Mouse (Mus musculus) embryonic fibroblast, embryonic 13.5 days (primary cell): ENCODE measurements around the gene Grin2a. TPM values are rescaled to one million over a fixed set of nuclear protein-coding genes. Genes with fewer than 3 reads are reported as not detected.

Experiments used
- H3K27ac ChIP-seq: 2 replicates; pipeline ENCODE4 v1.5.1; 2012; ENCODE audit warnings: low read length, control low read depth, inconsistent platforms; ENCODE audit not compliant: insufficient read depth
- H3K4me1 ChIP-seq: 2 replicates; pipeline ENCODE4 v1.6.1; 2011; ENCODE audit warnings: low read length; ENCODE audit not compliant: control insufficient read depth, insufficient read depth
- H3K4me3 ChIP-seq: 2 replicates; pipeline ENCODE4 v1.5.1; 2011; ENCODE audit warnings: mild to moderate bottlenecking, control low read depth, low read length; ENCODE audit not compliant: insufficient read depth
- CTCF ChIP-seq: IDR thresholded peaks from 2 replicates; pipeline ENCODE4 v1.5.1; 2011; ENCODE audit warnings: mild to moderate bottlenecking, control low read depth, low read length, moderate library complexity, borderline replicate concordance; ENCODE audit not compliant: insufficient read depth
- POLR2A ChIP-seq: IDR thresholded peaks from 2 replicates; pipeline ENCODE4 v1.6.1; 2011; ENCODE audit warnings: low read depth, mild to moderate bottlenecking, control low read depth, low read length, moderate library complexity
- polyA plus RNA-seq: library from polyadenylated mRNA; stranded (reverse); fragments of >200 nt; gene quantifications from 2 replicates; pipeline ENCODE4 v1.2.4, GENCODE M21; 2011; ENCODE audit warnings: low read depth; ENCODE audit not compliant: missing spikeins, insufficient read length

Grin2a gene
- polyA plus RNA-seq = 0.08 and 0.11 TPM in 2 replicates

GRCm38 (mm10) chr16:9994951-9995813, at the start of gene Grin2a:
Grin2a (minus strand) TSS chr16:9995560.
- Histone ChIP-seq H3K4me3 (no peak within 1 kb of the TSS; the same call in 1 of the 2 replicates), H3K4me1 (no peaks in the 10 kb centered on the region), H3K27ac (no peak within 1 kb of the TSS)
- TF ChIP-seq POLR2A (no peak), CTCF (no peak)

DNA sequence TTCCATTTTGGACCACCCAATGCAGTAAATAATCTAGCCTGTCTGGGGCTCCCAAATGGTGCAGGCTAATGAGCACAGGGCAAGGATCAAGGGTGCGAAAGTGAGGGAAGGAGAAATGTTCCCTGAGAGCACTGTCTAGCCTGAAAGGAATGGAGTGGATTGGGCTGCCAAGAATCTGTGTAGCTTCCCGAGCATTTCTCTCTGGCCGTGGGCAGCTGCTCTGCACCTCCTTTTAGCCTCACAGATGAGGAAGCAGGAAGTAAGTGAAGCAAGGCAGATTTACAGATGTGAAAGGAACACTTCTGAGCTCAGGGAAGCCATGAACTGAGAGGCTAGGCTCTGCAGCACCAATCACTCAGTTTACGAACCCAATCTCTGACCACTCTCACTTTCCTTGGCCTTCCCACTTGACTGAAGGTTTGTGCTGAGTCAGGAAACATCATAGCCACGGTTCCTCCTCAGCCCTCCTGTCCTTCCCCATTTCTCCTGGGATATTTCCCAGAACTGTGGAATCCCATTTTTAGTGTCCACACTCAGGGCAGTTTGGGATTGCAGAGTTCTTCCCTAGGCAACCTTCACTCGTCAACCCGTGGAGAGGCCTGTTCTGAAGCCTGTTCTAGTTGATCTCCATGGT, 40.3 kb upstream of the Grin2a start:
- H3K27ac ChIP-seq = no peak overlapping the region
- H3K4me3 ChIP-seq = no peak overlapping the region
- TF ChIP-seq POLR2A (no peak), CTCF (no peak)
- H3K4me1 ChIP-seq = no peaks in the 10 kb centered on the region

GRCm38 (mm10) chr16:10033416-10033979, 38.1 kb upstream of the Grin2a start:
- TF ChIP-seq POLR2A (no peak), CTCF (no peak)
- Histone ChIP-seq H3K27ac (no peak overlapping the region), H3K4me3 (no peak overlapping the region), H3K4me1 (no peaks in the 10 kb centered on the region)

GRCm38 (mm10) chr16:10031891-10032290, 36.5 kb upstream of the Grin2a start:
- no peak overlapping the region for H3K27ac ChIP-seq
- no peaks in the 10 kb centered on the region for H3K4me1 ChIP-seq
- TF ChIP-seq CTCF (no peak), POLR2A (no peak)
- H3K4me3 ChIP-seq = no peak overlapping the region

DNA sequence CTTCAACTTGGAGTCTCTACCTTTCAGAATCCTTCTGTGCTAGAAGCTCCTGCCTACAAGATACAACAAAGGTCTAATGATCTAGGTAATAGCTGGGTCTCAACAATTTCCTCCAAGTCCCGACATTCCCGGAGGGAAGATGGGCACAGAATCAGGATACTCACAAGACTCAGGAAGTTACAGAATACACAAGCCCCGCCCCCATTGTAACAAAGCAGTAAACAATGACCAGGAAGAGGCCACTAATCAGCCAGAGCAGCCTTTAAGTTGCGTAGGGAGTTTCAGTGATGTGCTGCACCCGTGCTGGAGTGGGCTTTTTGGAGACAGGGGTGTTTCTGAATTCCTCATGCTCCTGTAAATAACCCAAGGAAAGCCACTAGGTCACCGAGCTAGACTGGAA, 31.4 kb upstream of the Grin2a start:
- no peak overlapping the region for H3K27ac ChIP-seq
- H3K4me3 ChIP-seq = no peak overlapping the region
- TF ChIP-seq POLR2A = no peak
- no peak for TF ChIP-seq CTCF
- no peaks in the 10 kb centered on the region for H3K4me1 ChIP-seq

DNA sequence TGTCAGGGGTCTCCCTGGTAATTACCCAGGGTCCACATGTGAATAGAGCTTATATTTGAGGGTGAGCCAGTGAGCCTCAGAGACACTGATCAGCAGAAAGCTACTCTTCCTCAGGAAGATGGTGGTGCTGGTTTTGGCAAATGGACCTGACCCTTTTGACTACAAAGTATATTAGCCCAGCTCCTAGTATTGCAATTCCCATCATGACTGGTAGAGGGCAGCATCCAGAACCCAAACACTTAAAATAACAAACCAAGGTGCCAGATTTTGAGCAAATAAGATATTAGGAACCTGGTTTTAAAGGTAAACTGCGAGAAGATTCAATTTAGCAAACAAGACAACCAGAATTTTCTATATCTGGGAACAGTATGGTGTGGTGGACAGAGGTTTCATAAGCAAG, 14.4 kb upstream of the Grin2a start:
- no peak for TF ChIP-seq POLR2A
- no peak for TF ChIP-seq CTCF
- Histone ChIP-seq H3K4me1 (no peaks in the 10 kb centered on the region), H3K27ac (no peak overlapping the region), H3K4me3 (no peak overlapping the region)

DNA sequence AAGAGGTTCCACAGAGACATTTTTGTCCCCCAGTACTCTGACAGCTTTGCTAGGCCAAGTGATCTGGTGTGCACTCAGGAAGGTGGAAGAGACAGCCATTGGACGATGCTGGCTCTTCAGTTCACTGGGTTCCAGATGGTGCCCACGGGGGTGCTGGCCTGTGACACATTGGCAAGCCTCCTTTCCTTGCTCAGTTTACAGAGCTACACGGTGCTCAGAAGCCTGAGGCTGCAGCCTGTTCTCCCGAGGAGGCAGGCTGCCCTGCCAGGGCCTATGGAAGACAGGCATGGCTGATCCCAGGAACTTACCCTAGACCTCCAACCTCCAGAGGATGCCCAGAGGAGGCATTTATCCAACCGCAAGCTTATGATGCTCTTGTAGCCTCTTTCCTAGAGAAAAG, 10.2 kb upstream of the Grin2a start:
- no peak overlapping the region for H3K4me3 ChIP-seq
- no peaks in the 10 kb centered on the region for H3K4me1 ChIP-seq
- TF ChIP-seq CTCF (no peak), POLR2A (no peak)
- no peak overlapping the region for H3K27ac ChIP-seq

GRCm38 (mm10) chr16:10004096-10004495, 8.7 kb upstream of the Grin2a start:
- Histone ChIP-seq H3K4me3 (no peak overlapping the region), H3K27ac (no peak overlapping the region), H3K4me1 (no peaks in the 10 kb centered on the region)
- no peak for TF ChIP-seq POLR2A
- TF ChIP-seq CTCF = no peak

- no peaks in the 10 kb centered on the region for H3K4me1 ChIP-seq
- no peak overlapping the region for H3K4me3 ChIP-seq
- H3K27ac ChIP-seq = no peak overlapping the region
- TF ChIP-seq POLR2A (no peak), CTCF (no peak)
These were observed 7.6 kb upstream of the Grin2a start for GRCm38 (mm10) chr16:10003001-10003400.

- H3K4me3 ChIP-seq = no peak overlapping the region
- no peak for TF ChIP-seq CTCF
- no peak for TF ChIP-seq POLR2A
- no peak overlapping the region for H3K27ac ChIP-seq
- no peaks in the 10 kb centered on the region for H3K4me1 ChIP-seq
These were observed 6.2 kb upstream of the Grin2a start for GRCm38 (mm10) chr16:10001601-10002000.
